Mouse (Mus musculus): Measurements from ENCODE around the gene Cdadc1. TPM values are rescaled to one million over a fixed set of nuclear protein-coding genes. Genes with fewer than 3 reads are reported as not detected.

Cdadc1 gene
- polyA plus RNA-seq (2012; ENCODE audit: low replicate concordance): 11.4 and 19.5 TPM in 2 replicates

DNA sequence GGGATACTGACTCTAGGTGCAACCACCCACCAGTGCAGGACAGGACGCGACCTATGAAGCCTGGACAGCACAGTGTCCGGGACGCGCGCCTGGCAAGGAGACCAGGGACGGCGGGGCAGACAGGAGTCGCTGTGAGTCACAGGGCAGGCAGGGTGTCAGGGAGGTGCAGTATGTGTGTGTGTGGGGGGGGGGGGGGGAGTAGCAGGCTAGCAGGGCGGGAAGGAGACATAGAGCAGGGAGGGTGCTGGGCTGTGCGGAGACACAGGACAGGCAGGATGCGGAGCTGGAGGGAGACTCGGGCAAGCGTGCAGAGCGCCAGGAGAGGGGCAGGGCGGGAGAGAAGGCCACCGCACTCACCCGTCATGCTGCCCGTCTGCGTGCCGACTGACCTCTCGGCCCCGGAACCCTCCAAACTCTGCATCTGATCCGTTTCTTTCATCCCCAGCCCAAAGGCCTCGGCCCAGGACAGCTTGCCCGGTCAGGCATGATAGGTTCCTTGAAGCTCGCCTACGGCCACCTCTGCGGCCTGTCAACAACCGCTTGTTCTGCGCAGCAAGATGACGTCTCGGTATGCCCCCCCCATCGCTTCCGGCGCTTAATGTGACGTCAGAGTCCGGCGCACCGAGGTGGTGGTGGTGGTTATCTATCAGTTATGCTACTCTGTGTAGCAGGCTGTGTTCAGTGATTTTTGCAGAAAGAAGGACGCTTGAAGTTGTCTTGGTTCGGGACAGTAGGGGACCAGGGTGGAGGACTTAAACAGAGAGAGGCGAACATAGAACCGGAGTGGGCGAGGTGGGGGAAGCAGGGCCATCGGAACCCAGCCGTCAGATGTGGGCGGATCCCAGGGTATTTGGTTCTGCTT is at the start of gene Cdadc1:
Gene Cdadc1 (minus strand): TSS at position 562 of the 862 bp plus-strand sequence.

DNA sequence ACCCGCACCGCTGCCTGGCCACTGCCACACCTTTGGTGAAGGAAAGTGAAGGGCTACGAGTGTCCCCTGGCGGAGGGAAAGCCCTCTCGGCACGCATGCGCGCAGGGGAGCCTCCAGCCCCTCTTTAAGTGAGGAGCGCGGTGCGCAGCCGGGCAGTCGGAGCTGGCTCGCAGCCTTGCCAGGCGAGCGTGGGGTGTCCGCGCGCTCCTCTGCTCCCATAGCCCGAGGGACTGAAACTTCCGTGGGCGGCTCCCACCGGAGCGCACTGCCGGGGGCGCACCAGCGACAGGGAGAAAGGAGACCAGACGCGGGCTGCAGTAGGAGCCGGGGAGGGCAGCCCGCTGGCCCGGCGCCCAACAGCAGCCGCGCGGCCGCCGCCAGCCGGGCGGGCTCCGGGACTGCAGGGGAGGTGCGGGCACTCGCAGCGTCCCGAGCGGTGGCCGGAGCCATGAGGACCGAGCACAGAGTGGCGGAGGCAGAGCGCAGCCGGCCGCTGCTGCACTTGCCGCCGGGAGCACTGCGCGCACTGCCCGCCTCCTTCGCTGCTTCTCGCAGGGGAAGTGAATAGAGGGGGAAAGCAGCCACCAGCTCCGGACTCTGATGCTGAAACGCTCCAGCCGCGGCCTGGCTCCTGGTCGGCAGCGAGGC is 27.5 kb upstream of the Cdadc1 start, which contains the start of gene Shisa2:
Gene Shisa2 (plus strand): TSS at position 151 of the 648 bp plus-strand sequence.

Other genes with a start within 250 kb of the Cdadc1 start
- gene Phf11d, start 232.5 kb downstream of the Cdadc1 start, polyA plus RNA-seq (2012; ENCODE audit: low replicate concordance): 0.27 and 0.32 TPM in 2 replicates
- 0.16 and 0.19 TPM in 2 replicates for gene Phf11c, start 202.6 kb downstream of the Cdadc1 start, polyA plus RNA-seq (2012; ENCODE audit: low replicate concordance)
- gene Setdb2, start 157.1 kb downstream of the Cdadc1 start, polyA plus RNA-seq (2012; ENCODE audit: low replicate concordance): 10.2 and 14.5 TPM in 2 replicates
- gene Cab39l, start 157.0 kb downstream of the Cdadc1 start, polyA plus RNA-seq (2012; ENCODE audit: low replicate concordance): 0.54 and 2.0 TPM in 2 replicates
- gene Shisa2, start 27.3 kb upstream of the Cdadc1 start, polyA plus RNA-seq (2012; ENCODE audit: low replicate concordance): not detected in 2 replicates

Measured in leukemia stem cell, adult 10-12 weeks (primary cell).